In the genomic region with DNA sequence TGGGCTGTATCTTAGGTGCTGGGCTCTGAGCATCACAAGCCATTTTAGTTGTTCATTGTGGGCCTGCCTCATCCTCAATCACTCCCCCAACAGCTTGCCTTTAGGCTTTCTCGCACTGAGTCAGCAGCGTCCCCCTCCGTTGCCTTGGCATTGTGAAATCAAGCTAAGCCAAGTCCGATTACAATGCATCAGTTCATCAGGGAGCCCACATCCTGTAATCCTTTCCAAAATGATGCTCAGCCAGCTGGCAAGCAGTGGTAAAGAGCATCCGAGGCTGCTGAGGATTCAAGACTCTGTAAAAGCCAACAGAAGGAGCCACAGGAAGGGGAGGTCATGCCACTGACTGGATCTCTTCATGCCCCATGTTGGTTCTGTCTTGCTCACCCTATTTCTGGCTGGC, we compare ENCODE assay signal across 9 mouse cellular contexts. TPM values are rescaled to one million over a fixed set of nuclear protein-coding genes. Genes with fewer than 3 reads are reported as not detected.
A peak's percentile ranks its signal among the peaks of the same experiment; 100 is the strongest.
DNase-seq lines count a peak whose midpoint lies in the region; ATAC-seq lines count a peak whose summit lies in the region.
"Had no signal": no experiment of that assay in that cellular context is flagged by ENCODE, and none has a peak within 500 bp of the region (broad histone marks: within the 10 kb centered on the region; RNA-seq: fewer than 3 reads in every experiment).

No protein-coding gene starts in this region.

- intact Hi-C loops in left cerebral cortex, postnatal 14 days (cut with DNase I), result no loop called here

- no peaks in the 10 kb centered on the region for H3K27me3 ChIP-seq in midbrain, embryonic 16.5 days (ENCODE audit: control insufficient read depth, insufficient read depth, low read depth, low read length)
- no peaks in the 10 kb centered on the region for H3K27me3 ChIP-seq in midbrain, embryonic 11.5 days (ENCODE audit: control insufficient read depth, insufficient read depth, low read length)
- H3K27me3 ChIP-seq: lung, embryonic 15.5 days had no signal

- peak; percentile 48 for ATAC-seq in midbrain, embryonic 16.5 days
- ATAC-seq in midbrain, embryonic 11.5 days (ENCODE audit: low FRiP score), result no peak

- no peak overlapping the region for H3K9ac ChIP-seq in midbrain, embryonic 16.5 days (ENCODE audit: low read depth, low read length)
- no peak overlapping the region for H3K9ac ChIP-seq in midbrain, embryonic 11.5 days (ENCODE audit: low read length)
- H3K9ac ChIP-seq: lung, embryonic 15.5 days had no signal

- no peak overlapping the region for H3K4me3 ChIP-seq in midbrain, embryonic 16.5 days (ENCODE audit: low read depth, low read length)
- H3K4me3 ChIP-seq in midbrain, embryonic 11.5 days (ENCODE audit: low read depth, low read length), result no peak overlapping the region
- H3K4me3 ChIP-seq: lung, embryonic 15.5 days had no signal

- H3K4me2 ChIP-seq in midbrain, embryonic 16.5 days (ENCODE audit: low read length), result no peak overlapping the region
- H3K4me2 ChIP-seq in midbrain, embryonic 11.5 days, result no peak overlapping the region
- H3K4me2 ChIP-seq: lung, embryonic 15.5 days had no signal

- no peak overlapping the region for H3K27ac ChIP-seq in midbrain, embryonic 16.5 days (ENCODE audit: low read length)
- H3K27ac ChIP-seq in midbrain, embryonic 11.5 days (ENCODE audit: low read depth, low read length), result no peak overlapping the region
- H3K27ac ChIP-seq: lung, embryonic 15.5 days had no signal

- WGBS in midbrain, embryonic 16.5 days, result 44% methylated on average over 5 of the region's 5 CpGs
- WGBS in midbrain, embryonic 11.5 days, result 67% methylated on average over 5 of the region's 5 CpGs

- H3K36me3 ChIP-seq in midbrain, embryonic 16.5 days (ENCODE audit: control insufficient read depth, insufficient read depth, low read length), result no peaks in the 10 kb centered on the region
- H3K36me3 ChIP-seq in midbrain, embryonic 11.5 days (ENCODE audit: control insufficient read depth, insufficient read depth, low read length), result no peaks in the 10 kb centered on the region
- H3K36me3 ChIP-seq: lung, embryonic 15.5 days had no signal

- no peak for DNase-seq in midbrain, embryonic 11.5 days (ENCODE audit: low spot score, missing footprints)
- DNase-seq in frontal cortex, postnatal 14 days (ENCODE audit: low spot score in 2 of 2), result peak; percentile 31 to 54
- DNase-seq in left cerebral cortex, postnatal 14 days (ENCODE audit: low spot score in 2 of 2), result peak; percentile 65 to 81
- peak; percentile 19 for DNase-seq in skeletal muscle tissue, adult 2 months (ENCODE audit: low read depth, low spot score)
- no peak for DNase-seq in spleen, postnatal 36 days (ENCODE audit: low spot score in 2 of 2)
- DNase-seq in spleen, postnatal 10 days (ENCODE audit: low spot score in 2 of 2), result no peak
- DNase-seq in urinary bladder, adult 2 months (ENCODE audit: low spot score), result no peak

- no peaks in the 10 kb centered on the region for H3K4me1 ChIP-seq in midbrain, embryonic 16.5 days (ENCODE audit: control insufficient read depth, insufficient read depth, low read length)
- no peaks in the 10 kb centered on the region for H3K4me1 ChIP-seq in midbrain, embryonic 11.5 days (ENCODE audit: control insufficient read depth, insufficient read depth, low read length)
- H3K4me1 ChIP-seq: lung, embryonic 15.5 days had no signal

- H3K9me3 ChIP-seq in midbrain, embryonic 16.5 days (replicated peaks; ENCODE audit: control insufficient read depth, low read length, poor library complexity, severe bottlenecking), result no peaks in the 10 kb centered on the region
- no peaks in the 10 kb centered on the region for H3K9me3 ChIP-seq in midbrain, embryonic 11.5 days (ENCODE audit: control insufficient read depth, low read length)
- H3K9me3 ChIP-seq: lung, embryonic 15.5 days had no signal

RNA-seq across cellular contexts. Expression of a gene that starts 15.3 kb away (rescaled TPM):
- polyA plus RNA-seq in midbrain, embryonic 16.5 days (2015; fragmentation: Nextera tagmentation; extraction: Ambion mirVana), result 0.03 TPM in 1 of 2 replicates, not detected in the other
- not detected in 2 replicates for polyA plus RNA-seq in midbrain, embryonic 11.5 days (2014; fragmentation: Nextera tagmentation; extraction: Ambion mirVana)
- not detected for total RNA-seq in left cerebral cortex, postnatal 14 days (2021)
- polyA plus RNA-seq in urinary bladder, adult 2 months (2012; rRNA removed), result 0.01 TPM in 2 replicates

RNA-seq across cellular contexts. Expression of a gene that starts 32.9 kb away (rescaled TPM):
- 0.11 and 0.16 TPM in 2 replicates for polyA plus RNA-seq in midbrain, embryonic 16.5 days (2015; fragmentation: Nextera tagmentation; extraction: Ambion mirVana)
- 0.05 TPM in 1 of 2 replicates, not detected in the other for polyA plus RNA-seq in midbrain, embryonic 11.5 days (2014; fragmentation: Nextera tagmentation; extraction: Ambion mirVana)
- total RNA-seq in left cerebral cortex, postnatal 14 days (2021), result not detected
- 0.08 and 0.25 TPM in 2 replicates for polyA plus RNA-seq in urinary bladder, adult 2 months (2012; rRNA removed)

Comparison
In these comparisons a context has a peak if more than half of its experiments do, and no peak if none do; other contexts are left out.
1. DNase-seq: peak in frontal cortex, postnatal 14 days (2 of 2), left cerebral cortex, postnatal 14 days (2 of 2) and skeletal muscle tissue, adult 2 months (single experiment); none in midbrain, embryonic 11.5 days (single experiment), spleen, postnatal 36 days (0 of 2), spleen, postnatal 10 days (0 of 2) and urinary bladder, adult 2 months (single experiment).